Mouse (Mus musculus) cerebellum, postnatal 36 days (tissue): ENCODE measurements around the gene Arnt2.

Experiments used
- DNase-seq, 2 experiments: peaks; one replicate each; pipeline ENCODE4 v3.0.0; 2021 to 2022; ENCODE audit warnings: mixed read lengths in 2 of 2

Arnt2 gene

GRCm38 (mm10) chr7:84284974-84285373 lies 125.0 kb downstream of the Arnt2 start:
- DNase-seq: no peak

GRCm38 (mm10) chr7:84282231-84282630 lies 127.7 kb downstream of the Arnt2 start:
- no peak for DNase-seq

- no peak for DNase-seq
Measured at GRCm38 (mm10) chr7:84279231-84279630, 130.7 kb downstream of the Arnt2 start.

GRCm38 (mm10) chr7:84275312-84275711 lies 134.7 kb downstream of the Arnt2 start:
- no peak for DNase-seq

- DNase-seq: no peak
Measured at GRCm38 (mm10) chr7:84273930-84274329, 136.0 kb downstream of the Arnt2 start.

- peak; percentile 77 to 80 for DNase-seq
Measured at GRCm38 (mm10) chr7:84272206-84272818, 137.7 kb downstream of the Arnt2 start.

- no peak for DNase-seq
Measured at GRCm38 (mm10) chr7:84271429-84271828, 138.5 kb downstream of the Arnt2 start.

GRCm38 (mm10) chr7:84263466-84263865 lies 146.5 kb downstream of the Arnt2 start:
- no peak for DNase-seq

GRCm38 (mm10) chr7:84261341-84261740 lies 148.6 kb downstream of the Arnt2 start:
- DNase-seq: no peak

- DNase-seq: peak; percentile 19 to 22
Measured at GRCm38 (mm10) chr7:84260401-84260800, 149.6 kb downstream of the Arnt2 start.

GRCm38 (mm10) chr7:84259309-84259985 lies 150.5 kb downstream of the Arnt2 start:
- DNase-seq: no peak

GRCm38 (mm10) chr7:84256661-84257060 lies 153.3 kb downstream of the Arnt2 start:
- no peak for DNase-seq

- no peak for DNase-seq
Measured at GRCm38 (mm10) chr7:84256245-84256644, 153.7 kb downstream of the Arnt2 start.

- DNase-seq: no peak
Measured at GRCm38 (mm10) chr7:84254916-84255315, 155.1 kb downstream of the Arnt2 start.

GRCm38 (mm10) chr7:84254311-84254710 lies 155.7 kb downstream of the Arnt2 start:
- no peak for DNase-seq

GRCm38 (mm10) chr7:84251667-84252066 lies 158.3 kb downstream of the Arnt2 start:
- DNase-seq: no peak

- DNase-seq: no peak
Measured at GRCm38 (mm10) chr7:84250736-84251135, 159.2 kb downstream of the Arnt2 start.

- DNase-seq: no peak
Measured at GRCm38 (mm10) chr7:84249951-84250350, 160.0 kb downstream of the Arnt2 start.

GRCm38 (mm10) chr7:84249381-84249780 lies 160.6 kb downstream of the Arnt2 start:
- DNase-seq: no peak

GRCm38 (mm10) chr7:84247960-84248665 lies 161.9 kb downstream of the Arnt2 start:
- DNase-seq: no peak

GRCm38 (mm10) chr7:84246878-84247277 lies 163.1 kb downstream of the Arnt2 start:
- no peak for DNase-seq

GRCm38 (mm10) chr7:84246093-84246492 lies 163.9 kb downstream of the Arnt2 start:
- DNase-seq: no peak

GRCm38 (mm10) chr7:84240406-84240805 lies 169.6 kb downstream of the Arnt2 start:
- no peak for DNase-seq

GRCm38 (mm10) chr7:84237655-84238054 lies 172.3 kb downstream of the Arnt2 start:
- no peak for DNase-seq
